Mouse (Mus musculus) brain, embryonic 14.5 days (tissue): ENCODE data around the gene Mthfd1l.

Experiments used
- CTCF ChIP-seq: fragments of 200-500 bp; IDR thresholded peaks from 2 replicates; pipeline ENCODE4 v1.5.1; 2012; ENCODE audit warnings: inconsistent platforms, mild to moderate bottlenecking, moderate library complexity, borderline replicate concordance; ENCODE audit not compliant: insufficient read depth, insufficient read length; ENCODE audit errors: extremely low read depth
- POLR2A ChIP-seq: fragments of 200-500 bp; IDR thresholded peaks from 2 replicates; pipeline ENCODE4 v1.6.1; 2012; ENCODE audit warnings: mild to moderate bottlenecking, inconsistent platforms, borderline replicate concordance; ENCODE audit not compliant: poor library complexity, insufficient read depth, insufficient read length, severe bottlenecking; ENCODE audit errors: extremely low read depth

- TF ChIP-seq POLR2A: no peak
- TF ChIP-seq CTCF: no peak
These were observed 53.7 kb downstream of the Mthfd1l start for GRCm38 (mm10) chr10:4026616-4027015.
